44 mouse cellular contexts compared by ENCODE assay signal in genomic region chr16:16645148-16645547, GRCm38 (mm10). TPM values are rescaled to one million over a fixed set of nuclear protein-coding genes. Genes with fewer than 3 reads are reported as not detected.
"Had no signal": no experiment of that assay in that cellular context is flagged by ENCODE, and none has a peak within 500 bp of the region (broad histone marks: within the 10 kb centered on the region; RNA-seq: fewer than 3 reads in every experiment).

No protein-coding gene starts in this region.

- H3K27me3 ChIP-seq: heart, embryonic 13.5 days; heart, embryonic 15.5 days; hindbrain, embryonic 13.5 days; hindbrain, embryonic 15.5 days; kidney, embryonic 15.5 days; limb, embryonic 13.5 days; limb, embryonic 15.5 days; liver, embryonic 12.5 days had no signal

- H3K9ac ChIP-seq: heart, embryonic 13.5 days; heart, embryonic 15.5 days; hindbrain, embryonic 13.5 days; hindbrain, embryonic 15.5 days; kidney, embryonic 15.5 days; limb, embryonic 13.5 days; limb, embryonic 15.5 days; liver, embryonic 12.5 days; liver, embryonic 14.5 days had no signal

- H3K4me1 ChIP-seq: heart, embryonic 13.5 days; heart, embryonic 15.5 days; hindbrain, embryonic 13.5 days; hindbrain, embryonic 15.5 days; kidney, embryonic 15.5 days; limb, embryonic 13.5 days; limb, embryonic 15.5 days; liver, embryonic 12.5 days had no signal

- DNase-seq: gastrocnemius, adult 2 months; gastrocnemius, postnatal 10 days; gastrocnemius, postnatal 25 days; heart, adult 11 months; heart, adult 2 months; heart, postnatal 14 days; heart, postnatal 36 days; kidney, adult 11 months; kidney, adult 2 months; kidney, adult 9 months; kidney, postnatal 14 days; kidney, postnatal 36 days; layer of hippocampus, adult 9-11 months; layer of hippocampus, postnatal 36 days; left cerebral cortex, postnatal 4 days had no signal

- H3K4me3 ChIP-seq: gastrocnemius, adult 2 months; heart, adult 2 months; heart, embryonic 13.5 days; heart, embryonic 15.5 days; hindbrain, embryonic 13.5 days; hindbrain, embryonic 15.5 days; kidney, embryonic 15.5 days; limb, embryonic 13.5 days; limb, embryonic 15.5 days; liver, embryonic 12.5 days had no signal

- H3K4me2 ChIP-seq: heart, embryonic 11.5 days; heart, embryonic 13.5 days; heart, embryonic 15.5 days; hindbrain, embryonic 13.5 days; hindbrain, embryonic 15.5 days; kidney, embryonic 15.5 days; limb, embryonic 13.5 days; limb, embryonic 15.5 days; liver, embryonic 12.5 days had no signal

- H3K36me3 ChIP-seq: heart, embryonic 13.5 days; heart, embryonic 15.5 days; hindbrain, embryonic 13.5 days; hindbrain, embryonic 15.5 days; kidney, embryonic 15.5 days; limb, embryonic 13.5 days; limb, embryonic 15.5 days; liver, embryonic 12.5 days had no signal

- H3K27ac ChIP-seq: gastrocnemius, adult 2 months; heart, adult 2 months; heart, embryonic 13.5 days; heart, embryonic 15.5 days; hindbrain, embryonic 13.5 days; hindbrain, embryonic 15.5 days; hindbrain, postnatal 0 days; kidney, embryonic 15.5 days; kidney, postnatal 0 days; limb, embryonic 13.5 days; limb, embryonic 15.5 days; liver, embryonic 12.5 days; liver, embryonic 14.5 days had no signal

- H3K9me3 ChIP-seq: heart, embryonic 13.5 days; heart, embryonic 15.5 days; hindbrain, embryonic 13.5 days; hindbrain, embryonic 15.5 days; kidney, embryonic 15.5 days; limb, embryonic 13.5 days; limb, embryonic 15.5 days; liver, embryonic 12.5 days had no signal

RNA-seq across cellular contexts. Expression of gene Olfr19, which starts 31.1 kb away (rescaled TPM):
- total RNA-seq: gastrocnemius, adult 2 months; gastrocnemius, postnatal 10 days; gastrocnemius, postnatal 25 days; gastrocnemius, postnatal 4 days; heart, adult 2 months; heart, postnatal 14 days; heart, postnatal 36 days; hematopoietic stem cell, adult 5-6 weeks; hindbrain, postnatal 0 days; layer of hippocampus, adult 18-20 months; layer of hippocampus, adult 8-10 months; layer of hippocampus, postnatal 14 days; layer of hippocampus, postnatal 36 days; left cerebral cortex, adult 18-20 months; left cerebral cortex, adult 8-10 months; left cerebral cortex, postnatal 10 days; left cerebral cortex, postnatal 25 days; left cerebral cortex, postnatal 4 days; liver, adult 2 months had no signal
- polyA plus RNA-seq: heart, adult 2 months; heart, embryonic 11.5 days; heart, embryonic 13.5 days; heart, embryonic 15.5 days; heart, postnatal 0 days; hindbrain, embryonic 11.5 days; hindbrain, embryonic 13.5 days; hindbrain, embryonic 15.5 days; hindbrain, postnatal 0 days; intestine, embryonic 14.5 days; intestine, embryonic 16.5 days; kidney, adult 2 months; kidney, embryonic 15.5 days; kidney, postnatal 0 days; large intestine, adult 2 months; limb, embryonic 11.5 days; limb, embryonic 13.5 days; limb, embryonic 15.5 days; liver, adult 2 months; liver, embryonic 12.5 days; liver, embryonic 14.5 days; liver, embryonic 16.5 days had no signal
